Mouse (Mus musculus) heart, embryonic 12.5 days (tissue): ENCODE measurements at regions not wholly inside any gene's neighbourhood (a gene's known extent, or its start where the extent isn't known, plus 50 kb on each side); places are given as distances from the start of the nearest gene placed in this dataset.

Source experiments
- ATAC-seq: fragments of 200-750 bp; cut with Nextera tagmentation; 2 replicates; pipeline ENCODE4 v1.8.0; 2017; ENCODE audit warnings: moderate TSS enrichment, moderate library complexity; ENCODE audit not compliant: insufficient number of reproducible peaks, low FRiP score
- H3K27ac ChIP-seq: fragments of 300-500 bp; sonication (generic); 2 replicates; pipeline ENCODE4 v1.5.1; 2016; ENCODE audit warnings: mild to moderate bottlenecking, moderate library complexity; ENCODE audit not compliant: poor library complexity, severe bottlenecking
- H3K27me3 ChIP-seq: fragments of 300-500 bp; sonication (generic); replicated peaks from 2 replicates; pipeline ENCODE4 v1.6.1; 2016; ENCODE audit warnings: mild to moderate bottlenecking, moderate library complexity
- H3K36me3 ChIP-seq: fragments of 300-500 bp; sonication (generic); 2 replicates; pipeline ENCODE4 v1.6.1; 2016; ENCODE audit warnings: mild to moderate bottlenecking, moderate library complexity
- H3K4me1 ChIP-seq: fragments of 300-500 bp; sonication (generic); replicated peaks from 2 replicates; pipeline ENCODE4 v1.6.1; 2016; ENCODE audit warnings: mild to moderate bottlenecking
- H3K4me2 ChIP-seq: fragments of 300-500 bp; sonication (generic); 2 replicates; pipeline ENCODE4 v1.6.1; 2016; ENCODE audit warnings: mild to moderate bottlenecking, moderate library complexity
- H3K4me3 ChIP-seq: fragments of 300-500 bp; sonication (generic); 2 replicates; pipeline ENCODE4 v1.5.1; 2016; ENCODE audit warnings: mild to moderate bottlenecking
- H3K9ac ChIP-seq: fragments of 300-500 bp; sonication (generic); 2 replicates; pipeline ENCODE4 v1.6.1; 2016; ENCODE audit warnings: mild to moderate bottlenecking, moderate library complexity
- H3K9me3 ChIP-seq: fragments of 300-500 bp; sonication (generic); replicated peaks from 2 replicates; pipeline ENCODE4 v1.6.1; 2016; ENCODE audit warnings: mild to moderate bottlenecking, moderate library complexity
- WGBS: fragments of 180-500 bp; shearing (Covaris S2); methylation state at CpG from one replicate; pipeline ENCODE4 v1.1.7; 2016; 5-methylcytosine and 5-hydroxymethylcytosine counted together

DNA sequence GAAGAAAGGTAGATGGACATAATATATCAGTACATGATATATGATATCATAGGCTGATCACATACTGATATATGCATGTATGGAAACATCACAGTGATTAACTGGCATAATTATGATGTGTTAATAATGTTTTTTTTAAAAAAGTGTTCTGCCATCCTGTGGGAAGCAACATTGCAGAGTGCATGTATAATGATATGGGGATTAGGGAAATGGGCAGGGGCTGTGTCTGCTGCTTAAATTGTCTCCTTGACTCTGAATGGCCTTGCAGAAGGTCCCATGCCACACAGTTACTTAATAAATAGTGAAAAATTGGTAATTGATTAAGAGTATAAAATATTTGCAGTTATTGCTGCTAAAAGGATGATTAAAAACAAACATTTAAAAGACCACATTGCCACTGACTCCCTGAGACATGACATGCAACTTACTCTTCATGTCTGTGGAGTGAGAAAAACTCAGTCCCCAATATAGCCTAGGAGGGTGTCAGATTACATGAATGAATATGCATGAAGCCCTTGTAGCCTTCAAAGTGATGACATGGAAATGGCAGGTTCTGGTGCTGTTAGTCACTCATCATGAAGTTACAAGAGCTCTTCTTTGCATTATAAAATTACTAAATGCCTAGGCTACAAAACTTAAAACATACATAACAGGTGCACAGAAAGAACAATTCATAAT is 440.1 kb upstream of the Ube2e3 start:
- no peaks in the 10 kb centered on the region for H3K36me3 ChIP-seq
- H3K4me3 ChIP-seq: no peak overlapping the region
- no peak overlapping the region for H3K27ac ChIP-seq
- no peak overlapping the region for H3K4me2 ChIP-seq
- H3K9ac ChIP-seq: no peak overlapping the region
- H3K9me3 ChIP-seq: no peaks in the 10 kb centered on the region
- H3K27me3 ChIP-seq: no peaks in the 10 kb centered on the region
- ATAC-seq: no peak
- no peaks in the 10 kb centered on the region for H3K4me1 ChIP-seq

GRCm38 (mm10) chr2:78418561-78419338 is 449.2 kb upstream of the Ube2e3 start:
- Histone ChIP-seq H3K4me3 (no peak overlapping the region), H3K36me3 (no peaks in the 10 kb centered on the region), H3K4me2 (no peak overlapping the region), H3K27me3 (no peaks in the 10 kb centered on the region), H3K4me1 (no peaks in the 10 kb centered on the region), H3K9ac (no peak overlapping the region), H3K9me3 (no peaks in the 10 kb centered on the region), H3K27ac (no peak overlapping the region)
- ATAC-seq: no peak
- WGBS: 69% methylated on average over 3 of the region's 3 CpGs

- ATAC-seq: no peak
- Histone ChIP-seq H3K9ac (no peak overlapping the region), H3K9me3 (no peaks in the 10 kb centered on the region), H3K27me3 (no peaks in the 10 kb centered on the region), H3K36me3 (no peaks in the 10 kb centered on the region), H3K4me1 (no peaks in the 10 kb centered on the region), H3K27ac (no peak overlapping the region), H3K4me3 (no peak overlapping the region), H3K4me2 (no peak overlapping the region)
- 39% methylated on average over 2 of the region's 2 CpGs for WGBS
These were observed 451.3 kb upstream of the Ube2e3 start for GRCm38 (mm10) chr2:78416574-78417109.

DNA sequence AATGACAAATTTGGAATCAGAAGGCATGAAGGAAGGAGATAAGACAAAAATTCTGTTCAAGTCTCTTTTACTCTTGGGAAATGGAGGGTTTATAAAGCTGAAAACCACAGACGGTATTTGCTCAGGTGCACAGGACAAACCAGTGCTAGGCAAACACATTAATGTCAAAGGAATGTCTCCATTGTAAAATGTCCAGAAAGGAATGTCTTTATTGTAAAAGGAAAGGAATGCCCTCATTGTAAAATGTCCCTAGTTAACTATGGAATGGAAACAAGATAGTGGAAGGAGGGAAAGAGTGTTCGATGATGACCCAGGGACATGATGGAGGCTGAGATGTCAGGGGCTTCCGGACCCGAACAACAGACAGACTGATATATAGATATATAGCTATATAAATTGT is 454.9 kb upstream of the Ube2e3 start:
- no peak overlapping the region for H3K4me2 ChIP-seq
- WGBS: 82% methylated on average over 4 of the region's 4 CpGs

GRCm38 (mm10) chr2:78403890-78404289 is 457.7 kb upstream of the Cwc22 start:
- Histone ChIP-seq H3K27ac (no peak overlapping the region), H3K4me3 (no peak overlapping the region), H3K27me3 (no peaks in the 10 kb centered on the region), H3K4me2 (no peak overlapping the region), H3K9me3 (no peaks in the 10 kb centered on the region), H3K36me3 (no peaks in the 10 kb centered on the region), H3K4me1 (no peaks in the 10 kb centered on the region), H3K9ac (no peak overlapping the region)
- WGBS: 64% methylated on average over 3 of the region's 3 CpGs
- no peak for ATAC-seq

More for the DNA sequence above, 454.9 kb upstream of the Ube2e3 start:
- Histone ChIP-seq H3K4me3 (no peak overlapping the region), H3K27ac (no peak overlapping the region), H3K9ac (no peak overlapping the region), H3K4me1 (no peaks in the 10 kb centered on the region), H3K9me3 (no peaks in the 10 kb centered on the region), H3K36me3 (no peaks in the 10 kb centered on the region), H3K27me3 (no peaks in the 10 kb centered on the region)
- ATAC-seq: no peak

DNA sequence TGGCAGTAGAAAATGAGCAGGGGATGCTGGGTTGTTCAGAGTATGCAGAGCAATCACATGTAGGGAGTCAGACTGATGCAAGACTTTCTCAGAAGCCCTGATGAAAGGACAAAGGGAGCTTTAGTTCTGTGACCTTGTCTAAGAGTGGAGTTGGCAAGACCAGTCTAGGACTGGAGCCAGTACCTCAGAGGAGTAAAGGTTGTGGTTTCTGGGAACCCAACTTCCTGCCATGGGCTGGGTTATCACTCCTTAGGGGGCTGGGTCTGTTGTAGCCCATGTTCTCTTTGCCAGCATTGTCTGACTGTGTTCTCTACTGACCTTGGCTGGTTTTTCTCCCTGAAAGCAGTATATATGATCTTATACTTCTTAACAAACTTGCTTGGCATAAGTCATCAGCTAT is 453.1 kb upstream of the Cwc22 start:
- H3K4me3 ChIP-seq: no peak overlapping the region
- H3K9ac ChIP-seq: no peak overlapping the region
- ATAC-seq: no peak
- no peaks in the 10 kb centered on the region for H3K36me3 ChIP-seq
- no peak overlapping the region for H3K27ac ChIP-seq
- no peaks in the 10 kb centered on the region for H3K9me3 ChIP-seq
- no peak overlapping the region for H3K4me2 ChIP-seq
- H3K27me3 ChIP-seq: no peaks in the 10 kb centered on the region
- H3K4me1 ChIP-seq: no peaks in the 10 kb centered on the region

DNA sequence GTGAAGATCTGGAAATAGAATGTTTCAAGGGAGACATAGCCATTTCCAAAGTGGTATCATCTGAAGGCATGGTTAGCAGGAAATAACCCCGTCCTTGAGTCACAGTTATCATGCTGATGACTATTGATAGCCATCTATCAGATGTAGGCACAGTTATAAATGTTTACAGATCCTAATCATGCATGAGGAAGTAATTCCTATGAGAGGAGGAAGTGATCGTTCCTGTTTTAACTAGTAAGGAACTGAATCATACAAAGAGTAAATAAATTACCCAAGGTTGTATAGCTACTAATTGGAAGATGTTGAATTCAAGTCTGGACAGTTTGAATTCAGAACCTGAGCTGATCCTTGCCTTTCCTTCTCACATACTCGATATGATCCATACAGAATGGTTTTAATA is 450.7 kb upstream of the Cwc22 start:
- Histone ChIP-seq H3K9ac (no peak overlapping the region), H3K4me2 (no peak overlapping the region), H3K4me3 (no peak overlapping the region), H3K4me1 (no peaks in the 10 kb centered on the region), H3K36me3 (no peaks in the 10 kb centered on the region), H3K9me3 (no peaks in the 10 kb centered on the region), H3K27ac (no peak overlapping the region), H3K27me3 (no peaks in the 10 kb centered on the region)
- 70% methylated on average over 3 of the region's 3 CpGs for WGBS
- no peak for ATAC-seq

DNA sequence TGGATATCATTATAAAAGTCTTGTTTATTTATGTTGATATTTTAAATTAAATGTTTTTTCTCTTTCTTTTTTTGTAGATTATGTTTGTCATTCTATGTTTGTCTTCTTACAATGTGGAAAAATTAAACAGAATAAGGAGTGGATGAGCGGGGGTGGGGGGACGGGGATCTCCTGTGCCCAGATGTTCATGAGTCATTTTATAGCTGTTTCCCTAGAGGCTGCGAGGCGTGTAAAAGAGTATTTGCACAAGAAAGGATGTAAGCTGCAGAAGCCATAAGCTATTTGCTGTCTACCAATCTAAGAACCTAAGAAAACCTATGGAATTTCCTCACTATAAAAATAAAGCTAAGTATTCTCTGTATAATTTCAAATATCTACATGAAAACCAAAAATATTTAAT is 446.9 kb upstream of the Cwc22 start:
- no peak for ATAC-seq
- Histone ChIP-seq H3K9me3 (no peaks in the 10 kb centered on the region), H3K36me3 (no peaks in the 10 kb centered on the region), H3K4me3 (no peak overlapping the region), H3K27me3 (no peaks in the 10 kb centered on the region), H3K4me1 (0 out of 2 replicates have a peak, but pooled peaks cover 1% of the 10 kb centered on the region), H3K27ac (no peak overlapping the region), H3K9ac (no peak overlapping the region), H3K4me2 (no peak overlapping the region)
- WGBS: 82% methylated on average over 4 of the region's 4 CpGs

GRCm38 (mm10) chr2:78392425-78392824 is 446.2 kb upstream of the Cwc22 start:
- H3K4me1 ChIP-seq: 0 out of 2 replicates have a peak, but pooled peaks cover 3% of the 10 kb centered on the region
- 65% methylated on average over 2 of the region's 2 CpGs for WGBS
- no peaks in the 10 kb centered on the region for H3K27me3 ChIP-seq
- H3K9me3 ChIP-seq: no peaks in the 10 kb centered on the region
- H3K4me2 ChIP-seq: no peak overlapping the region
- no peak overlapping the region for H3K9ac ChIP-seq
- H3K36me3 ChIP-seq: no peaks in the 10 kb centered on the region
- no peak overlapping the region for H3K27ac ChIP-seq
- no peak for ATAC-seq
- H3K4me3 ChIP-seq: no peak overlapping the region

GRCm38 (mm10) chr2:78388001-78388400 is 441.8 kb upstream of the Cwc22 start:
- no peaks in the 10 kb centered on the region for H3K9me3 ChIP-seq
- H3K9ac ChIP-seq: no peak overlapping the region
- H3K4me2 ChIP-seq: no peak overlapping the region
- H3K27me3 ChIP-seq: no peaks in the 10 kb centered on the region
- no peak overlapping the region for H3K27ac ChIP-seq
- no peak overlapping the region for H3K4me3 ChIP-seq
- H3K36me3 ChIP-seq: no peaks in the 10 kb centered on the region
- 70% methylated on average over 4 of the region's 4 CpGs for WGBS
- H3K4me1 ChIP-seq: 0 out of 2 replicates have a peak, but pooled peaks cover 3% of the 10 kb centered on the region
- no peak for ATAC-seq

- no peak for ATAC-seq
These were observed 435.1 kb upstream of the Cwc22 start for GRCm38 (mm10) chr2:78381234-78381633.

More at GRCm38 (mm10) chr2:78381234-78381633, 435.1 kb upstream of the Cwc22 start:
- Histone ChIP-seq H3K4me1 (no peaks in the 10 kb centered on the region), H3K27me3 (no peaks in the 10 kb centered on the region), H3K4me3 (no peak overlapping the region), H3K36me3 (no peaks in the 10 kb centered on the region), H3K27ac (no peak overlapping the region), H3K9ac (no peak overlapping the region), H3K4me2 (no peak overlapping the region), H3K9me3 (no peaks in the 10 kb centered on the region)
